Comparison of ENCODE assay signal across 13 mouse cellular contexts in genomic region chr7:35065958-35066357, GRCm38 (mm10).
"Had no signal": no experiment of that assay in that cellular context is flagged by ENCODE, and none has a peak within 500 bp of the region (broad histone marks: within the 10 kb centered on the region; RNA-seq: fewer than 3 reads in every experiment).

No protein-coding gene starts in this region.

- DNase-seq: kidney, adult 2 months; kidney, postnatal 14 days; layer of hippocampus, adult 9-11 months; lung, adult 2 months; lung, postnatal 10 days; thymus, adult 2 months; thymus, postnatal 25 days had no signal

- H3K4me1 ChIP-seq: intestine, embryonic 15.5 days; limb, embryonic 12.5 days had no signal

- H3K4me2 ChIP-seq: intestine, embryonic 15.5 days; kidney, embryonic 15.5 days; limb, embryonic 12.5 days; midbrain, embryonic 13.5 days; neural tube, embryonic 13.5 days had no signal

- H3K9me3 ChIP-seq: intestine, embryonic 15.5 days; kidney, embryonic 15.5 days had no signal

- H3K4me3 ChIP-seq: intestine, embryonic 15.5 days; kidney, embryonic 15.5 days; limb, embryonic 12.5 days; midbrain, embryonic 13.5 days; neural tube, embryonic 13.5 days had no signal

- H3K36me3 ChIP-seq: intestine, embryonic 15.5 days; kidney, embryonic 15.5 days; limb, embryonic 12.5 days; midbrain, embryonic 13.5 days; neural tube, embryonic 13.5 days had no signal

- ATAC-seq: intestine, embryonic 15.5 days; midbrain, embryonic 13.5 days had no signal

- H3K27me3 ChIP-seq: intestine, embryonic 15.5 days; kidney, embryonic 15.5 days; limb, embryonic 12.5 days; midbrain, embryonic 13.5 days; neural tube, embryonic 13.5 days had no signal

- H3K27ac ChIP-seq: intestine, embryonic 15.5 days; kidney, embryonic 15.5 days; limb, embryonic 12.5 days; liver, embryonic 14.5 days; midbrain, embryonic 13.5 days; neural tube, embryonic 13.5 days had no signal

- H3K9ac ChIP-seq: intestine, embryonic 15.5 days; kidney, embryonic 15.5 days; limb, embryonic 12.5 days; liver, embryonic 14.5 days; midbrain, embryonic 13.5 days; neural tube, embryonic 13.5 days had no signal
